Mouse (Mus musculus) E14TG2a.4 (cell line): ENCODE data around the gene Poln.

Source experiments
- CTCF ChIP-seq: conservative IDR thresholded peaks from 2 replicates; pipeline ENCODE4 v1.5.1; 2014; ENCODE audit warnings: low read length
- NANOG ChIP-seq: IDR thresholded peaks from 2 replicates; pipeline ENCODE4 v1.6.1; 2014; ENCODE audit warnings: borderline replicate concordance, low read length, mixed read lengths
- POU5F1 ChIP-seq: IDR thresholded peaks from 2 replicates; pipeline ENCODE4 v1.6.1; 2014; ENCODE audit warnings: low read length, borderline replicate concordance

DNA sequence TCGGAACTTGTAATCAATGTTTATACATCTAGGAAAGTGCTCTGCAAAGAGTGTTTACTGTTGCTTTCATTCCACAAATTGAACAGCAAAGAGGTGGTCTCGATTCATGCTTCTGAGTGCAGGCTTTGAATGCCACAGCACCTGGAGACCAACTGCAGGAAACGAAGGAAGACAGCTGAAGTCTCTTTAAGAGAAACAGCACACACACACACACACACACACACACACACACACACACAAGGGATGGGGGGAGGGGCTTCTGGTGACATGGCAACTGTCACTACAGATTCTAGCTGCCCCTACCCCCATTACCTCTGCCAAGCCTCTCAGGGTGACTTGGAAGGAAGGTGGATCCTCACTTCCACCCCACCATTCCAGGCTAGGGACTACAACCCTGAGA lies 38.3 kb upstream of the Poln start:
- TF ChIP-seq CTCF (no peak), POU5F1 (no peak), NANOG (no peak)
